Mouse (Mus musculus) embryonic facial prominence, embryonic 11.5 days (tissue): Measurements from ENCODE around the gene Tbl3. TPM values are rescaled to one million over a fixed set of nuclear protein-coding genes. Genes with fewer than 3 reads are reported as not detected.
"Not testable (repeated sequence)": the region's sequence is repeated elsewhere in the genome, so short reads cannot be mapped to it uniquely, and the experiment has no call there.

Experiments used
- ATAC-seq: fragments of 200-750 bp; cut with Nextera tagmentation; replicated peaks from 2 replicates; pipeline ENCODE4 v1.8.0; 2017; ENCODE audit warnings: low read depth; ENCODE audit not compliant: insufficient number of reproducible peaks, low FRiP score, low TSS enrichment
- DNase-seq: peaks from one replicate; pipeline ENCODE4 v3.0.0-alpha.2; 2015; ENCODE audit warnings: low spot score
- H3K27ac ChIP-seq: fragments of 300-500 bp; sonication (generic); replicated peaks from 2 replicates; pipeline ENCODE4 v1.5.1; 2014; ENCODE audit warnings: mild to moderate bottlenecking, low read depth, low read length, control low read depth
- H3K27me3 ChIP-seq: fragments of 300-500 bp; sonication (generic); 2 replicates; pipeline ENCODE4 v1.6.1; 2014; ENCODE audit warnings: mild to moderate bottlenecking, low read length, moderate library complexity, mixed read lengths; ENCODE audit not compliant: control insufficient read depth, insufficient read depth
- H3K36me3 ChIP-seq: fragments of 300-500 bp; sonication (generic); replicated peaks from 2 replicates; pipeline ENCODE4 v1.6.1; 2014; ENCODE audit warnings: low read depth, mild to moderate bottlenecking, low read length, moderate library complexity, mixed read lengths; ENCODE audit not compliant: control insufficient read depth, insufficient read depth
- H3K4me1 ChIP-seq: fragments of 300-500 bp; sonication (generic); 2 replicates; pipeline ENCODE4 v1.6.1; 2014; ENCODE audit warnings: low read length, mixed read lengths; ENCODE audit not compliant: control insufficient read depth, insufficient read depth
- H3K4me2 ChIP-seq: fragments of 300-500 bp; sonication (generic); 2 replicates; pipeline ENCODE4 v1.6.1; 2014; ENCODE audit warnings: low read depth, mild to moderate bottlenecking, control low read depth, low read length, moderate library complexity
- H3K4me3 ChIP-seq: fragments of 300-500 bp; sonication (generic); 2 replicates; pipeline ENCODE4 v1.5.1; 2014; ENCODE audit warnings: low read depth, low read length, control low read depth
- H3K9ac ChIP-seq: fragments of 300-500 bp; sonication (generic); replicated peaks from 2 replicates; pipeline ENCODE4 v1.6.1; 2014; ENCODE audit warnings: mild to moderate bottlenecking, control low read depth, low read length
- H3K9me3 ChIP-seq: fragments of 300-500 bp; sonication (generic); replicated peaks from 2 replicates; pipeline ENCODE4 v1.6.1; 2016; ENCODE audit warnings: mild to moderate bottlenecking, low read length, inconsistent platforms, mixed read lengths; ENCODE audit not compliant: control insufficient read depth
- WGBS: fragments of 180-500 bp; shearing (Covaris S2); extraction: QIAGEN DNeasy Blood & Tissue Kit; methylation state at CpG from one replicate; pipeline ENCODE4 v1.1.7; 2014; 5-methylcytosine and 5-hydroxymethylcytosine counted together
- polyA plus RNA-seq: library from polyadenylated mRNA; unstranded; fragments of >200 nt; fragmentation: Nextera tagmentation; extraction: Ambion mirVana; gene quantifications from 2 replicates; pipeline ENCODE4 v1.2.1, GENCODE M21; 2014

Tbl3 gene
- polyA plus RNA-seq, 1 experiment from 2014 or later, result 102 TPM

GRCm38 (mm10) chr17:24723122-24723880 is 15.8 kb upstream of the Tbl3 start:
- no peak for DNase-seq
- Histone ChIP-seq H3K27ac (no peak overlapping the region), H3K9me3 (no peaks in the 10 kb centered on the region), H3K36me3 (peaks cover 8% of the 10 kb centered on the region), H3K4me1 (no peaks in the 10 kb centered on the region; the same call in 1 of the 2 replicates), H3K27me3 (no peaks in the 10 kb centered on the region), H3K9ac (peak overlapping the region; percentile 71), H3K4me2 (peak overlapping the region; percentile 56), H3K4me3 (peak overlapping the region; percentile 60)
- ATAC-seq, result no peak
- WGBS, result 5% methylated on average over 12 of the region's 12 CpGs

GRCm38 (mm10) chr17:24722220-24722924 is 14.9 kb upstream of the Tbl3 start:
- no peak for ATAC-seq
- Histone ChIP-seq H3K4me3 (0 out of 2 replicates have a peak overlapping the region, but pooled peaks have one; percentile 4), H3K4me2 (peak overlapping the region; percentile 8; the same call in 1 of the 2 replicates), H3K9me3 (no peaks in the 10 kb centered on the region), H3K4me1 (no peaks in the 10 kb centered on the region; the same call in 1 of the 2 replicates), H3K27me3 (no peaks in the 10 kb centered on the region), H3K9ac (no peak overlapping the region), H3K36me3 (peaks cover 8% of the 10 kb centered on the region), H3K27ac (no peak overlapping the region)
- WGBS, result 37% methylated on average over 13 of the region's 13 CpGs
- no peak for DNase-seq

GRCm38 (mm10) chr17:24721383-24721955 is 14.0 kb upstream of the Tbl3 start:
- 65% methylated on average over 7 of the region's 7 CpGs for WGBS
- not testable (repeated sequence) for H3K9me3 ChIP-seq, H3K36me3 ChIP-seq, H3K27ac ChIP-seq, ATAC-seq, DNase-seq, H3K27me3 ChIP-seq, H3K4me1 ChIP-seq
- peak overlapping the region; percentile 43 for H3K9ac ChIP-seq
- peak overlapping the region; percentile 49 for H3K4me2 ChIP-seq
- H3K4me3 ChIP-seq, result peak overlapping the region; percentile 75

- H3K4me2 ChIP-seq, result peak overlapping the region; percentile 85
- 0% methylated on average over 11 of the region's 11 CpGs for WGBS
- not testable (repeated sequence) for H3K4me1 ChIP-seq, ATAC-seq, H3K36me3 ChIP-seq, DNase-seq, H3K27me3 ChIP-seq, H3K27ac ChIP-seq, H3K9me3 ChIP-seq
- H3K9ac ChIP-seq, result peak overlapping the region; percentile 84
- H3K4me3 ChIP-seq, result peak overlapping the region; percentile 75
Measured at GRCm38 (mm10) chr17:24720616-24721015, 13.2 kb upstream of the Tbl3 start.

- peaks cover 8% of the 10 kb centered on the region for H3K36me3 ChIP-seq
- H3K4me3 ChIP-seq, result peak overlapping the region; percentile 75
- H3K9ac ChIP-seq, result peak overlapping the region; percentile 86
- H3K27me3 ChIP-seq, result no peaks in the 10 kb centered on the region; the same call in 1 of the 2 replicates
- peak; percentile 99 for DNase-seq
- peak overlapping the region; percentile 85 for H3K4me2 ChIP-seq
- ATAC-seq, result peak; percentile 95
- no peaks in the 10 kb centered on the region; the same call in 1 of the 2 replicates for H3K4me1 ChIP-seq
- under 1% methylated on average over 61 of the region's 61 CpGs for WGBS
- H3K9me3 ChIP-seq, result no peaks in the 10 kb centered on the region
- peak overlapping the region; percentile 62; the same call in 1 of the 2 replicates for H3K27ac ChIP-seq
Measured at GRCm38 (mm10) chr17:24719494-24720222, 12.2 kb upstream of the Tbl3 start.

GRCm38 (mm10) chr17:24718938-24719337 is 11.5 kb upstream of the Tbl3 start:
- WGBS, result 61% methylated on average over 5 of the region's 5 CpGs
- Histone ChIP-seq H3K4me2 (peak overlapping the region; percentile 36), H3K9ac (peak overlapping the region; percentile 86), H3K4me3 (peak overlapping the region; percentile 75)
- not testable (repeated sequence) for H3K4me1 ChIP-seq, H3K27me3 ChIP-seq, ATAC-seq, H3K27ac ChIP-seq, DNase-seq, H3K36me3 ChIP-seq, H3K9me3 ChIP-seq

GRCm38 (mm10) chr17:24717943-24718342 is 10.5 kb upstream of the Tbl3 start, which contains the start of the genes Rnf151 and Rps2:
Gene Rnf151, minus strand, starts transcription at chr17:24718063.
Gene Rps2, plus strand, starts transcription at chr17:24718116.
- 82% methylated on average over 4 of the region's 4 CpGs for whole genome bisulfite sequencing
- peak within 1 kb of the TSS; percentile 75 for H3K4me3 ChIP-seq
- H3K4me1 ChIP-seq, result no peaks in the 10 kb centered on the region
- peak within 1 kb of the TSS; percentile 36 for H3K4me2 ChIP-seq
- DNase-seq, result no peak
- no peaks in the 10 kb centered on the region for H3K9me3 ChIP-seq
- ATAC-seq, result no peak
- no peak within 1 kb of the TSS for H3K9ac ChIP-seq
- H3K27ac ChIP-seq, result no peak within 1 kb of the TSS
- H3K27me3 ChIP-seq, result no peaks in the 10 kb centered on the region; the same call in 1 of the 2 replicates
- H3K36me3 ChIP-seq, result peaks cover 8% of the 10 kb centered on the region
